Mouse (Mus musculus): ENCODE measurements around the gene Hint1. TPM values are rescaled to one million over a fixed set of nuclear protein-coding genes. Genes with fewer than 3 reads are reported as not detected.

The Hint1 gene
- 600 and 611 TPM in 2 replicates for polyA plus RNA-seq (2014; fragmentation: Nextera tagmentation; extraction: Ambion mirVana)

DNA sequence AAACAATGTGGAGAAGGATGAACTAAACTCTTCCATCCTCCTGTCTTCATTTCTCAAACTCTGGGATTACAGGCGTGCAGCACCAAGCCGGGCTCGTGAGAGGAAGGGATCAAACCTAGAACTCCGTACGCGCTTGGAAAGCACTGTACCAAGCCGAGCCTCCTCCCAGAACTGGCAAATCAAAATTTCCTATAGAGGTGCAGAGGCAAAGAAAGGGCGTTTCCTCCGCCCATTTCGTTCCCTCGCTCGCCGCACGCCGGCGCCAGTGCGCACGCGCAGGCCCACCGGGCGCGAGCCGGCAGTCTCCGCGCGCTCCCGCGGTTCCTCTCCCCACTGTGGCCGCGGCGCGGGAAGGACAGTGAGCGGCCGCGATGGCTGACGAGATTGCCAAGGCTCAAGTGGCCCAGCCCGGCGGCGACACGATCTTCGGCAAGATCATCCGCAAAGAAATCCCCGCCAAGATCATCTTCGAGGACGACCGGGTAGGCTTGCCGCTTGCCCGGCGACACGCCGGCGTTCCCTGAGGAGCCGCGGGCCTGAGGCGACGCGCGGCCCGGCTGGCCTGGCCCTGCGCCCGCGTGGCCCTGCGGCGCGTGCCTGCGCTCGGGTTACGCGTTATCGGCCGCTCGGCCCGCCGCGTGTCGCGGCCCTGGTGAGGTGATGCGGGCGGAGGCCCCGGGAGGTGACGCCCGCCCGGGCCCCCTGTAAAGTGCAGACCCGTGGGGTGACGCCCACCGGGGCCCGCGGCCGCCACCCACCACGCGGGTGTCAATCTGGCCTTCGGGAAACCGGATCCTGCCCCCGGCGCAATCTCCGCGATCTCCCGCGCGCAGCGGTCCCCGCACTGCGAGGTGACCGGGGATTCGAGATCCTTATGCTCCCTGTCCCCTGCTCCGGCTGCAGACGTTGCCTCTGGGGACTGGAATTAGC is at the start of gene Hint1:
TSS of gene Hint1 (plus strand) at position 265 of the 930 bp plus-strand sequence.
- no peaks in the 10 kb centered on the region for H3K27me3 ChIP-seq (ENCODE audit: control insufficient read depth, insufficient read depth, low read length)
- DNase-seq (ENCODE audit: low spot score) = peak; percentile 93
- under 1% methylated on average over 102 of the region's 107 CpGs for WGBS
- H3K9ac ChIP-seq (ENCODE audit: low read length) = peak within 1 kb of the TSS; percentile 97
- peak within 1 kb of the TSS; percentile 60 for H3K4me2 ChIP-seq (ENCODE audit: low read depth, severe bottlenecking)
- peak within 1 kb of the TSS; percentile 91 for H3K4me3 ChIP-seq (ENCODE audit: low read depth, low read length)
- peaks cover 2% of the 10 kb centered on the region; the same call in 1 of the 2 replicates for H3K36me3 ChIP-seq (ENCODE audit: control insufficient read depth, insufficient read depth, low read length)
- H3K9me3 ChIP-seq (ENCODE audit: control insufficient read depth, low read length) = no peaks in the 10 kb centered on the region
- ATAC-seq (ENCODE audit: insufficient number of reproducible peaks, low FRiP score, low TSS enrichment, low read depth) = peak; percentile 69
- H3K27ac ChIP-seq (replicated peaks; ENCODE audit: low read depth, low read length) = peak within 1 kb of the TSS; percentile 70
- H3K4me1 ChIP-seq (ENCODE audit: control insufficient read depth, insufficient read depth, low read length) = no peaks in the 10 kb centered on the region

DNA sequence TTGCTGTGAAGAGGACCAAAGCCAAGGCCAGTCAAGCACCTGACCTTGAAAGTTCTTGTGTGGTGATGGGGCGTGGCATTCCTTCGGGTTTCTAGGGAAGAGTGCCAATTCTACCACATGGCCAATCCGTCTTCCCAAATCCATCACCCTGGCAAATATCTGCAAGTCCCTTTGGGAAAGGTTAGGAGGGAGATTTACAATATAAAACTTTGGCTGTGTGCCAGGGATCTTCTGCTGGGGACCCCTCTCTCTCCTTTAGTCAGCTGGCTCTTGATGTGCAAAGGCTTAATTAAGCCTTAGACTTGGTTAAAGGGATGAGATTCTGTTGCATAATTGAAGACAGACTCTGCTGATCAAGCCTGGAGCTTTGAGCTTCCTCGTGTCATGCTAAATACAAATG is 48.7 kb upstream of the Hint1 start:
- Histone ChIP-seq H3K4me2 (ENCODE audit: low read depth, severe bottlenecking) (no peak overlapping the region), H3K9ac (ENCODE audit: low read length) (no peak overlapping the region), H3K27me3 (ENCODE audit: control insufficient read depth, insufficient read depth, low read length) (no peaks in the 10 kb centered on the region), H3K36me3 (ENCODE audit: control insufficient read depth, insufficient read depth, low read length) (no peaks in the 10 kb centered on the region), H3K27ac (replicated peaks; ENCODE audit: low read depth, low read length) (no peak overlapping the region), H3K9me3 (ENCODE audit: control insufficient read depth, low read length) (no peaks in the 10 kb centered on the region), H3K4me1 (ENCODE audit: control insufficient read depth, insufficient read depth, low read length) (no peaks in the 10 kb centered on the region), H3K4me3 (ENCODE audit: low read depth, low read length) (no peak overlapping the region)
- no peak for DNase-seq (ENCODE audit: low spot score)
- no peak for ATAC-seq (ENCODE audit: insufficient number of reproducible peaks, low FRiP score, low TSS enrichment, low read depth)
- WGBS = 72% methylated on average over 4 of the region's 4 CpGs

DNA sequence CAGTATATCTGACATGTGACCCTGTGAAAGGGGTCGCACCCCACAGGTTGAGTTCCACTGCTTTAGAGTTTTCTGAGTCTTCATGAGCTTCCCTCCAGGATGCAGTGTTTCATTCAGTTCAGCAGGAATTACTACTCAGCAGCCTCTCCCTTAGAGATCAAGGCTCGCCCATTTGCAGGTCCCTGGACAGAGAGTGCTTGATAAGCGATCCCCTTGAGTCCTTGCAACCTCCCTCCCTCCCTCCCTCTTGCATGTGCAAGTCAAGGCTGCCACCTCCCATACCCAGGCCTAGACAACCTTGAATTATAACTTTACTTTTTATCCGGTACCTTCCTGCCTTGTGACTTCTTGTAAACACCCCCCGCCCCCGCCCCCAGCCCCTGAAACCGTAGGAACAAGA is 46.7 kb upstream of the Hint1 start:
- H3K9me3 ChIP-seq (ENCODE audit: control insufficient read depth, low read length) = no peaks in the 10 kb centered on the region
- H3K27me3 ChIP-seq (ENCODE audit: control insufficient read depth, insufficient read depth, low read length) = no peaks in the 10 kb centered on the region
- ATAC-seq (ENCODE audit: insufficient number of reproducible peaks, low FRiP score, low TSS enrichment, low read depth) (no peak), DNase-seq (ENCODE audit: low spot score) (no peak)
- no peaks in the 10 kb centered on the region for H3K36me3 ChIP-seq (ENCODE audit: control insufficient read depth, insufficient read depth, low read length)
- H3K9ac ChIP-seq (ENCODE audit: low read length) = no peak overlapping the region
- H3K4me1 ChIP-seq (ENCODE audit: control insufficient read depth, insufficient read depth, low read length) = no peaks in the 10 kb centered on the region
- H3K27ac ChIP-seq (replicated peaks; ENCODE audit: low read depth, low read length) = no peak overlapping the region
- H3K4me3 ChIP-seq (ENCODE audit: low read depth, low read length) = no peak overlapping the region
- WGBS = 70% methylated on average over 7 of the region's 7 CpGs
- no peak overlapping the region for H3K4me2 ChIP-seq (ENCODE audit: low read depth, severe bottlenecking)

DNA sequence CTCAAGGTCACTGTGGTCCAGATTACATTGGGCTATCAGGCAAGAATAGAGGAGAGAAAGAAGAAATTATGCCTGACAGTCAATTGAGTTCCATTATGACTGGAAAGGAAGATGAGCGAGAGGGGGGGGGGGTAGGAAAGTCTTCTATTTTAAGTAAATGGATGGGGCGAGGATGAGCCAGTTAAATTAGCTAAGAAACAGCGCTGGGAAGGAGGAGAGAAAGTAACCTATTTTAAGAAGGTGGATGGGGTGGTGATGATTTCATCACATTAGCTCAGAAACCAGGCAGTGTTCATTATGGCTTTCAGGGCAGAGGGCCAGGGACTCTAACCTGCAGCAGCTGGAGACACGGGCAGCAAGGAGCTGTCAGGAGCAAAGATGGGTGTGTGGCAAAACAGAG is 42.7 kb upstream of the Hint1 start:
- no peak overlapping the region for H3K9ac ChIP-seq (ENCODE audit: low read length)
- DNase-seq (ENCODE audit: low spot score) (no peak), ATAC-seq (ENCODE audit: insufficient number of reproducible peaks, low FRiP score, low TSS enrichment, low read depth) (no peak)
- H3K9me3 ChIP-seq (ENCODE audit: control insufficient read depth, low read length) = no peaks in the 10 kb centered on the region
- no peaks in the 10 kb centered on the region for H3K4me1 ChIP-seq (ENCODE audit: control insufficient read depth, insufficient read depth, low read length)
- H3K27me3 ChIP-seq (ENCODE audit: control insufficient read depth, insufficient read depth, low read length) = no peaks in the 10 kb centered on the region
- no peak overlapping the region for H3K4me3 ChIP-seq (ENCODE audit: low read depth, low read length)
- no peak overlapping the region for H3K4me2 ChIP-seq (ENCODE audit: low read depth, severe bottlenecking)
- no peak overlapping the region for H3K27ac ChIP-seq (replicated peaks; ENCODE audit: low read depth, low read length)
- no peaks in the 10 kb centered on the region for H3K36me3 ChIP-seq (ENCODE audit: control insufficient read depth, insufficient read depth, low read length)
- WGBS = 86% methylated on average over 4 of the region's 4 CpGs

DNA sequence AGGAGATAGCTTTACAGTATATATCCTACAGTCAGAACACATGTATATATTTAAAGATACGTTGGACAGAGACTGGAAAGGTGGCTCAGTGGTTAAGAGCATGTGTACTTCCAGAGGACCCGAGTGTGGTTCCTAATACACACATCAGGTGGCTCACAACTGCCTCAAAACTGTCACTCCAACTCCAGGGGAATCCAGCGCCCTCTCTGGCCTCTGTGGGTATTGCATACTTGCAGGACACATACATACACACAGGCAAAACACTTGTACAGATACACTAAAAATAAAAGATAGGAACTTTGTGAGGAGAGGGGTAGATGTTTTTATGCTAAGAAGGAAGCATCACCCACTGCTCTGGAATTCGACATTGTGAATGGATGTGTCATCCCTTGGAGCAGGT is 40.4 kb upstream of the Hint1 start:
- no peak overlapping the region for H3K4me3 ChIP-seq (ENCODE audit: low read depth, low read length)
- no peaks in the 10 kb centered on the region for H3K36me3 ChIP-seq (ENCODE audit: control insufficient read depth, insufficient read depth, low read length)
- ATAC-seq (ENCODE audit: insufficient number of reproducible peaks, low FRiP score, low TSS enrichment, low read depth) = no peak
- no peak overlapping the region for H3K27ac ChIP-seq (replicated peaks; ENCODE audit: low read depth, low read length)
- 81% methylated on average over 4 of the region's 4 CpGs for WGBS
- H3K27me3 ChIP-seq (ENCODE audit: control insufficient read depth, insufficient read depth, low read length) = no peaks in the 10 kb centered on the region
- no peak overlapping the region for H3K4me2 ChIP-seq (ENCODE audit: low read depth, severe bottlenecking)
- H3K9me3 ChIP-seq (ENCODE audit: control insufficient read depth, low read length) = no peaks in the 10 kb centered on the region
- DNase-seq (ENCODE audit: low spot score) = no peak
- H3K4me1 ChIP-seq (ENCODE audit: control insufficient read depth, insufficient read depth, low read length) = no peaks in the 10 kb centered on the region
- no peak overlapping the region for H3K9ac ChIP-seq (ENCODE audit: low read length)

DNA sequence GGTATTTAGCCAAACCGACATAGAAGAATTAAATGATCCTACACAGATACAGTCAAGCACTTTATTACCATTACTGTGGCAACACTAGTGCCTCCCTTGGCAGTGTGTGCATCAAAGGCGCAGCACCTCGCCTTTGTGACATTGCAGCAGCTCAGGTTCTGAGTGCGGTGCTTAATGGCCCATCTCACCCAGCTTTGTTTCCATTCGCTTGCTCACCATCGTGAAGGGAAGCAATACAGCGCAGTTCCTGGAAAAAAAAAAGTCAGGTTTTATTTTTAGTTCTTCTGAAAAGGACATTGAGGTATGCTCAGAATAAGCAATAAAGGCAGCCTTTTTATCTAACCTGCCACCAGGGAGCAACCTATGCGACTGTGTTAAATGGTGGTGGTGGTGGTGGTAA is 39.4 kb upstream of the Hint1 start:
- no peak overlapping the region for H3K4me3 ChIP-seq (ENCODE audit: low read depth, low read length)
- no peaks in the 10 kb centered on the region for H3K27me3 ChIP-seq (ENCODE audit: control insufficient read depth, insufficient read depth, low read length)
- H3K4me2 ChIP-seq (ENCODE audit: low read depth, severe bottlenecking) = no peak overlapping the region
- H3K36me3 ChIP-seq (ENCODE audit: control insufficient read depth, insufficient read depth, low read length) = no peaks in the 10 kb centered on the region
- H3K9ac ChIP-seq (ENCODE audit: low read length) = no peak overlapping the region
- no peaks in the 10 kb centered on the region for H3K9me3 ChIP-seq (ENCODE audit: control insufficient read depth, low read length)
- H3K4me1 ChIP-seq (ENCODE audit: control insufficient read depth, insufficient read depth, low read length) = no peaks in the 10 kb centered on the region
- DNase-seq (ENCODE audit: low spot score) = no peak
- WGBS = 89% methylated on average over 8 of the region's 8 CpGs
- ATAC-seq (ENCODE audit: insufficient number of reproducible peaks, low FRiP score, low TSS enrichment, low read depth) = no peak
- H3K27ac ChIP-seq (replicated peaks; ENCODE audit: low read depth, low read length) = no peak overlapping the region

DNA sequence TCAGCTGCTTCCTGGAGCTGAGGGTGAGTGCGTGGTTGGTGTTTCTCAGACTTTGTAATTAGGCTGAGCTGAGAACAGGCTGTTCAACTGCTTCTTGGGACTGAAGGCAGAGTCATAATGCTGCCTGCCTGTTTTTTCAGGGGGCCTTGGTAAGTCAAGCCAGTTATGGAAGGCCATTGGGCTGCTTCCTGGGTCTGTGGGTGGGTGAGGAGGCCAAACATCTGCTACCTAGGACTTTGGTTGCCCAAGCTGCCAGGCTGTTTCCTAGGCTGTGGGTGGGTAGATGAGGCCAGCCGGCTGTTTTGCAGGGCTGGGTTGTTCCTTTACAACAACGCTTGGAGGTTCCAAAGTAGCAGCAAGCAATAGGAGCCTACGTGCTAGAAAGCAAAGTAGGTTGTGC is 32.4 kb upstream of the Hint1 start:
- Histone ChIP-seq H3K9ac (ENCODE audit: low read length) (no peak overlapping the region), H3K36me3 (ENCODE audit: control insufficient read depth, insufficient read depth, low read length) (no peaks in the 10 kb centered on the region), H3K4me3 (ENCODE audit: low read depth, low read length) (no peak overlapping the region), H3K4me2 (ENCODE audit: low read depth, severe bottlenecking) (no peak overlapping the region), H3K4me1 (ENCODE audit: control insufficient read depth, insufficient read depth, low read length) (no peaks in the 10 kb centered on the region), H3K27me3 (ENCODE audit: control insufficient read depth, insufficient read depth, low read length) (no peaks in the 10 kb centered on the region), H3K27ac (replicated peaks; ENCODE audit: low read depth, low read length) (no peak overlapping the region), H3K9me3 (ENCODE audit: control insufficient read depth, low read length) (no peaks in the 10 kb centered on the region)
- no peak for ATAC-seq (ENCODE audit: insufficient number of reproducible peaks, low FRiP score, low TSS enrichment, low read depth)
- DNase-seq (ENCODE audit: low spot score) = no peak
- 91% methylated on average over 4 of the region's 4 CpGs for WGBS

DNA sequence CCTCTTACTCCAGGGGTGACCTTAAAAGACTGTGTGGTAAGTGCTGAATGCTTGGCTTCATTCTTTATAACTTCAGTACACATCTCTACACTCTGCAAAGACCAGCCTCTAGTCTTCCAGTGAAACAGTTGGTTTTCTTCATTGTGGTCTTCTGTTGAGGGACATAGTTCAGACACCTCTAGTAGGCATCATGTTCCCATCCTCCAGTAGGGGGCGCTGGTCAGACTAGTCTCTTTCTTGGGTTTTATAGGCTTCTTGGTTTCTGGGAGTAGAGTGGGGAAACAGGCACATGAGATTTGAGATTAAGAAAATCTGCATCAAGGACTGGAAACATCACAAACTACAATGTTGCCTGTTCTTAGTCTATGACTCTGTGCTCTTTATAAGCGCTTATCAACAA is 31.6 kb upstream of the Hint1 start:
- Histone ChIP-seq H3K9me3 (ENCODE audit: control insufficient read depth, low read length) (0 out of 2 replicates have a peak, but pooled peaks cover under 1% of the 10 kb centered on the region), H3K27ac (replicated peaks; ENCODE audit: low read depth, low read length) (no peak overlapping the region), H3K4me2 (ENCODE audit: low read depth, severe bottlenecking) (no peak overlapping the region), H3K27me3 (ENCODE audit: control insufficient read depth, insufficient read depth, low read length) (no peaks in the 10 kb centered on the region), H3K4me3 (ENCODE audit: low read depth, low read length) (no peak overlapping the region), H3K4me1 (ENCODE audit: control insufficient read depth, insufficient read depth, low read length) (no peaks in the 10 kb centered on the region), H3K9ac (ENCODE audit: low read length) (no peak overlapping the region), H3K36me3 (ENCODE audit: control insufficient read depth, insufficient read depth, low read length) (no peaks in the 10 kb centered on the region)
- DNase-seq (ENCODE audit: low spot score) (no peak), ATAC-seq (ENCODE audit: insufficient number of reproducible peaks, low FRiP score, low TSS enrichment, low read depth) (no peak)
- WGBS = 63% methylated on average over 2 of the region's 2 CpGs

Data from limb, embryonic 11.5 days (tissue).